8 mouse cellular contexts compared by ENCODE assay signal in the genomic region with DNA sequence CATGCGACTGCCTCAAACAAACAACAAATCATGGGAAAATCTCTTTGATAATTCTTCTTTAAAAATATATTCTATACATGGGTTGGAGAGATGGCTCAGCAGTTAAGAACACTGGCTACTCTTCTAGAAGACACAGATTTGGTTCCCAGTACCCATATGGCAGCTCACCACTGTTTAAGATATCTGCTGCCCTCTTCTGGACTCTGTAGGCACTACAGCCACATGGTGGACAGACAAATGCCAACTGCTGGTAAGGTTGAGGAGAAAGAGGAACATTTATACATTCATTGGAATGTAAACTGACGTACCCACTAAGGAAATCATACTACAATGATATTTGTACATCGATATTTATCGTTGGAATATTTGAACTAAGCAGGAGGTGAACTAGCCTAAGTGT. TPM values are rescaled to one million over a fixed set of nuclear protein-coding genes. Genes with fewer than 3 reads are reported as not detected.
DNase-seq lines count a peak whose midpoint lies in the region; ATAC-seq and TF ChIP-seq lines count a peak whose summit lies in the region.
"Had no signal": no experiment of that assay in that cellular context is flagged by ENCODE, and none has a peak within 500 bp of the region (broad histone marks: within the 10 kb centered on the region; RNA-seq: fewer than 3 reads in every experiment).

No protein-coding gene starts in this region.

- H3K4me2 ChIP-seq in kidney, embryonic 15.5 days, result no peak overlapping the region
- no peak overlapping the region for H3K4me2 ChIP-seq in stomach, postnatal 0 days (replicated peaks; ENCODE audit: low read depth)
- H3K4me2 ChIP-seq: heart, embryonic 15.5 days had no signal

- H3K4me1 ChIP-seq in kidney, embryonic 15.5 days, result no peaks in the 10 kb centered on the region
- H3K4me1 ChIP-seq in stomach, postnatal 0 days (replicated peaks; ENCODE audit: control insufficient read depth, insufficient read depth), result no peaks in the 10 kb centered on the region
- H3K4me1 ChIP-seq: heart, embryonic 15.5 days had no signal

- WGBS in kidney, embryonic 15.5 days, result 63% methylated on average over 4 of the region's 4 CpGs
- 65% methylated on average over 4 of the region's 4 CpGs for WGBS in stomach, postnatal 0 days

- no peaks in the 10 kb centered on the region for H3K9me3 ChIP-seq in kidney, embryonic 15.5 days (replicated peaks)
- no peaks in the 10 kb centered on the region for H3K9me3 ChIP-seq in stomach, postnatal 0 days (ENCODE audit: control insufficient read depth, low read length)
- H3K9me3 ChIP-seq: heart, embryonic 15.5 days had no signal

- POLR2A ChIA-PET in Patski (lab: Charles Lee), result no interaction called here

- in situ Hi-C loops in Patski (cut with MboI; ENCODE audit: low pct_unique_long_range_greater_than_20kb), result loop anchor here (10.0 kb wide), 1 partner anchor 202 kb away; no protein-coding TSS in a partner anchor

- no peaks in the 10 kb centered on the region for H3K27me3 ChIP-seq in kidney, embryonic 15.5 days
- no peaks in the 10 kb centered on the region for H3K27me3 ChIP-seq in Patski
- no peaks in the 10 kb centered on the region for H3K27me3 ChIP-seq in stomach, postnatal 0 days (ENCODE audit: control insufficient read depth, insufficient read depth, low read length)
- H3K27me3 ChIP-seq: heart, embryonic 15.5 days had no signal

- CTCF ChIA-PET in Patski (lab: Charles Lee), result no interaction called here

- no peak for TF ChIP-seq EP300 in stomach, postnatal 0 days (optimal IDR thresholded peaks at IDR 0.05)

- peak; percentile 65 for TF ChIP-seq CTCF in Patski (IDR thresholded peaks at IDR 0.05)
- peak; percentile 52 for TF ChIP-seq CTCF in stomach, postnatal 0 days (IDR thresholded peaks at IDR 0.05; ENCODE audit: low read depth)

- no peak overlapping the region for H3K4me3 ChIP-seq in kidney, embryonic 15.5 days (replicated peaks)
- H3K4me3 ChIP-seq in stomach, postnatal 0 days (ENCODE audit: low read depth, low read length), result no peak overlapping the region
- H3K4me3 ChIP-seq: heart, embryonic 15.5 days had no signal

- H3K36me3 ChIP-seq in kidney, embryonic 15.5 days, result no peaks in the 10 kb centered on the region
- H3K36me3 ChIP-seq in stomach, postnatal 0 days (ENCODE audit: control insufficient read depth, insufficient read depth, low read length), result no peaks in the 10 kb centered on the region
- H3K36me3 ChIP-seq: heart, embryonic 15.5 days had no signal

- peak; percentile 12 for DNase-seq in kidney, adult 9 months
- no peak for DNase-seq in Patski (ENCODE audit: low read depth, low spot score)
- peak; percentile 5 for DNase-seq in kidney, postnatal 14 days
- DNase-seq in stomach, postnatal 0 days (ENCODE audit: low spot score), result peak; percentile 13
- no peak for DNase-seq in right cerebral cortex, postnatal 14 days
- no peak for DNase-seq in cerebellum, adult 9-11 months

- H3K27ac ChIP-seq in kidney, embryonic 15.5 days, result no peak overlapping the region
- no peak overlapping the region for H3K27ac ChIP-seq in stomach, postnatal 0 days (replicated peaks)
- H3K27ac ChIP-seq: heart, embryonic 15.5 days had no signal

- no peak overlapping the region for H3K9ac ChIP-seq in kidney, embryonic 15.5 days
- H3K9ac ChIP-seq in stomach, postnatal 0 days (ENCODE audit: low read length), result no peak overlapping the region
- H3K9ac ChIP-seq: heart, embryonic 15.5 days had no signal

- ATAC-seq in kidney, embryonic 15.5 days (replicated peaks; ENCODE audit: low FRiP score), result no peak
- ATAC-seq in Patski, result no peak
- no peak for ATAC-seq in stomach, postnatal 0 days (ENCODE audit: low FRiP score, low TSS enrichment)

RNA-seq across cellular contexts. Expression of a gene that starts 36.7 kb away (rescaled TPM):
- 85.0 and 86.3 TPM in 2 replicates for polyA plus RNA-seq in kidney, embryonic 15.5 days (2015; fragmentation: Nextera tagmentation; extraction: Ambion mirVana)
- polyA plus RNA-seq in Patski (2021), result 47.4 TPM
- polyA plus RNA-seq in stomach, postnatal 0 days (2015; fragmentation: Nextera tagmentation; extraction: Ambion mirVana), result 36.7 and 39.6 TPM in 2 replicates

Comparison
In these comparisons a context has a peak if more than half of its experiments do, and no peak if none do; other contexts are left out.
1. DNase-seq: peak in kidney, adult 9 months (single experiment), kidney, postnatal 14 days (single experiment) and stomach, postnatal 0 days (single experiment); none in Patski (single experiment), right cerebral cortex, postnatal 14 days (single experiment) and cerebellum, adult 9-11 months (single experiment).